Mouse (Mus musculus): ENCODE measurements around the gene Gm28729. TPM values are rescaled to one million over a fixed set of nuclear protein-coding genes. Genes with fewer than 3 reads are reported as not detected.

Gene Gm28729
- polyA plus RNA-seq (2016; fragmentation: Nextera tagmentation; extraction: Ambion mirVana) = not detected in 2 replicates

DNA sequence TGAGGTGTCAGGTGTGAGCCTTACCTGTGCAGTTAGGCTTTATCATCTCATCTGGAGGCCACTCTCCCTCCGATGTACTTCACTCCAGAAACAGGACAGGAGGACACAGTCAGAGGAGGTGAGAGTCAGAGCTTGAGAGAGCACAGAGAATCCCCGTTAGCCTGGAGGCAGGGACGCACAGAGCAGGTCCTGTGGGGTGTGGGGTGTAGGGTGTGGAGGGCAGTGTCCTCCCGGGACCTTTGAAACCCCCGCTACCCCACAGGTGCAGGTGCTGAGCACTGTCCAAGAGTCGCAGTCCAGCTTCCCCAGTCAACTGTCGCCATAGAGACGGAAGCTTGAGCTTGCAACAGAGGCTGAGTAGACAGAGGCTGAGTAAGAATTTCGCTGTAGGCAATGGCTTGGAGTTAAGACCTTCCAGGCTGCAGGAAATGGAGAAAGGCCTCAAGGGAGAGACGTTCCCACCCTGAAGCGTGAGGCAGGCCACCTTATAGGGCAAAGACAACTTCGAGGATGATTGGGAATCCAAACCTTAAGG is at the start of gene Gm28729:
Gm28729 (minus strand) TSS at position 293 of the 535 bp plus-strand sequence.
- Histone ChIP-seq H3K4me2 (replicated peaks) (no peak within 1 kb of the TSS), H3K4me3 (no peak within 1 kb of the TSS), H3K27ac (no peak within 1 kb of the TSS), H3K27me3 (replicated peaks) (no peaks in the 10 kb centered on the region), H3K9me3 (no peaks in the 10 kb centered on the region), H3K4me1 (peaks cover 11% of the 10 kb centered on the region; the same call in 1 of the 2 replicates), H3K36me3 (no peaks in the 10 kb centered on the region), H3K9ac (no peak within 1 kb of the TSS)
- 64% methylated on average over 12 of the region's 12 CpGs for WGBS
- no peak for ATAC-seq (ENCODE audit: low FRiP score, low read depth)

DNA sequence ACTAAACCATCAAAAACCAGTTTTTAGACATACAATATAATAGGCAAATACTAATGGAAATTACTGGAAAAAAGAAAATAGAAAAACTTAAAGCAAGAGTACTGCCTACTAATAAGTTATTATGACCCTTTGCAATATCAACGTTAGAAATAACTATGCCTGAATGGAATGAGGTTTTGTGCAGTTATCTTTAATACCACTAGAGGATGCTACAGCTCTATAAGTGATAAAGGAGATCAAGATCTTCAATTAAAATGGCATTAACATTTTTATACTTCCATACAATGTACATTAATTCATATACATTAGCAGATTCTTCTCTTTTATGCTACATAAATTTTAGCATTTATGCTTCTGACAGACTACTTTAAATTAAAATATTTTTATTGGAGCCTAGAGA is 48.2 kb upstream of the Gm28729 start:
- Histone ChIP-seq H3K27me3 (replicated peaks) (no peaks in the 10 kb centered on the region), H3K4me3 (no peak overlapping the region), H3K4me1 (no peaks in the 10 kb centered on the region), H3K4me2 (replicated peaks) (no peak overlapping the region), H3K9me3 (no peaks in the 10 kb centered on the region), H3K36me3 (peaks cover 13% of the 10 kb centered on the region), H3K27ac (no peak overlapping the region), H3K9ac (no peak overlapping the region)
- WGBS = 19% methylated on average over 1 of the region's 1 CpGs
- no peak for ATAC-seq (ENCODE audit: low FRiP score, low read depth)

DNA sequence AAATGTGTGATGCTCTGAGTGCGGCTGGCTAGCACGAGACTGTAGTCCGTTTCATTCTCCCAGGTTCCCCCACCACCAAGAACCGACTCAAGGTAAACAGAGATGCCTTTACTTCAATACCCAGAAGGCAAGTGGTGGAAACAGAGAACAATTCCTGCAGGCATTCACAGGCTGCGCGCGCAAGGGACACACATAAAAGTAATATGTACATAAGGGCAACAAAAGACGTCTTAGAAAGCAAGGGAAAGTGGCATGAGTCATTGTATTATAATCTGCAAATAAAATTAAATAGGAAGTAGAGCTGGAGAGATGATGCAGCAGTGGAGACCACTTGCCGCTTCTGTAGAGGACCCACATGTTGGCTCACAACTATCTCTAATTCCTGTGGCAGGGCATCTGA is 47.7 kb upstream of the Gm28729 start:
- Histone ChIP-seq H3K27ac (no peak overlapping the region), H3K27me3 (replicated peaks) (no peaks in the 10 kb centered on the region), H3K4me1 (no peaks in the 10 kb centered on the region), H3K9ac (no peak overlapping the region), H3K9me3 (no peaks in the 10 kb centered on the region), H3K4me3 (no peak overlapping the region), H3K4me2 (replicated peaks) (no peak overlapping the region), H3K36me3 (peaks cover 13% of the 10 kb centered on the region)
- no peak for ATAC-seq (ENCODE audit: low FRiP score, low read depth)
- WGBS = 89% methylated on average over 9 of the region's 9 CpGs

DNA sequence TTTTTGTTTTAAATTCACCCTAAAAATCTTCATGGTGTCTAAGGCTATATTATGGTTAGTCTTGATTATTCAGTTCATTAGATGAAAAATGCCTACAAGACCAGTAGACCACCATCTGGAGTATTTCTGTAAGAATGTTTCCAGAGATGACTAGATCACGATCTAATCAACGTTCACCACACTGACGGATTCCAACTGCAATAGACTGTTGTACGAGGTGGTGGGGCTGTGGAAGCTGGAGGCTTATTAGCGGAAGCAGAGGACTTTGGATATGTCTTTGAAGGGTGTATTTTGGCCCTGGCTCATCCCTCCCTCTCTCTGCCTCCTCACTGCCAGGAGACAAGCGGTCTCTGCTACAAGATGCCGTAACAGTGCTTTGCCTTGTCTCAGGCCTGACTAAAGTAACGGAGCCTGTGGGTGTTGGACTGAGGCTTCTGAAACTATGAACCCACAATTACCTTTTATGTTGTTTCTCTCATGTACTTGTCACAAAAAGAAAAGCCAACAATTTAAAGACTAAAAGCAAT is 41.5 kb upstream of the Gm28729 start:
- Histone ChIP-seq H3K27me3 (replicated peaks) (no peaks in the 10 kb centered on the region), H3K9ac (no peak overlapping the region), H3K27ac (no peak overlapping the region), H3K9me3 (no peaks in the 10 kb centered on the region), H3K36me3 (peaks cover 17% of the 10 kb centered on the region), H3K4me1 (no peaks in the 10 kb centered on the region), H3K4me2 (replicated peaks) (no peak overlapping the region), H3K4me3 (no peak overlapping the region)
- WGBS = 89% methylated on average over 8 of the region's 8 CpGs
- no peak for ATAC-seq (ENCODE audit: low FRiP score, low read depth)

DNA sequence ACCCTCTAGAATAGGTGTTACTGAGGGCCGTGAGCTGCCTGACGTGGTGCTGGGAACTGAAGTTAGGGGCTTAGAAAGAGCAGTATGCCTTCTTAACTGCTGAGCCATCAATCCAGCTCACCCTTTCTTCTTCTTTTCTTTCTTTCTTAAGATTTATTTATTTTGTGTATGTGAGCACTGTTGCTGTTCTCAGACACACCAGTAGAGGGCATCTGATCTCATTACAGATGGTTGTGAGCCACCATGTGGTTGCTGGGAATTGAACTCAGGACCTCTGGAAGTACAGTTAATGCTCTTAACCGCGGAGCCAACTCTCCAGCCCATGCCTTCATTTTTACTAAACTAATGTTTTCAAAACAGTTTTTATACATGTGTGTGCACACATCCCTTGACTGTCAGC is 38.4 kb upstream of the Gm28729 start:
- H3K36me3 ChIP-seq = peaks cover 25% of the 10 kb centered on the region
- H3K27me3 ChIP-seq (replicated peaks) = no peaks in the 10 kb centered on the region
- no peak overlapping the region for H3K4me3 ChIP-seq
- no peak overlapping the region for H3K4me2 ChIP-seq (replicated peaks)
- 89% methylated on average over 4 of the region's 4 CpGs for WGBS
- H3K27ac ChIP-seq = no peak overlapping the region
- H3K4me1 ChIP-seq = no peaks in the 10 kb centered on the region
- no peak for ATAC-seq (ENCODE audit: low FRiP score, low read depth)
- no peak overlapping the region for H3K9ac ChIP-seq
- no peaks in the 10 kb centered on the region for H3K9me3 ChIP-seq

DNA sequence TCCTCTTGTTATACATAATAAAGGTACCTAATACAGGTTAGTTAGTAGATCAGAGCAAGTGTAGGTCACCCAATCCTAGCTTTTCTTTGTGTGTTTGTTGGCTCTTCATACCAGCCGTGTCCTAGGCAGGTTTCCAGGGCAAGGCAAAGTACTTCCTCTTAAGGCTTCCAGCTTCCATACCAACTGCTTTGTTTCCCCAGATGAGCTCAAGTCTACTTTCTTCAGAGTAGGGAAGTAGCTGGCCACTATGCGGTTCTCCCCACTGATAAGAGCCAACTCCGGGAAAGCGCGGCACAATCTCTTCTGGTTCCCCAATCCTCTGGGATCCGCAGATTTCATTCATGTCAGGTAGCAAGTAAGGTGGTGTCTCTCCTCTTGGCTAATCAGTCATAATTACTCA is 34.1 kb upstream of the Gm28729 start:
- H3K27me3 ChIP-seq (replicated peaks) = no peaks in the 10 kb centered on the region
- no peak overlapping the region for H3K4me3 ChIP-seq
- H3K36me3 ChIP-seq = peaks cover 19% of the 10 kb centered on the region
- H3K9me3 ChIP-seq = no peaks in the 10 kb centered on the region
- H3K4me2 ChIP-seq (replicated peaks) = no peak overlapping the region
- no peaks in the 10 kb centered on the region for H3K4me1 ChIP-seq
- no peak for ATAC-seq (ENCODE audit: low FRiP score, low read depth)
- no peak overlapping the region for H3K27ac ChIP-seq
- H3K9ac ChIP-seq = no peak overlapping the region
- WGBS = 94% methylated on average over 6 of the region's 6 CpGs

DNA sequence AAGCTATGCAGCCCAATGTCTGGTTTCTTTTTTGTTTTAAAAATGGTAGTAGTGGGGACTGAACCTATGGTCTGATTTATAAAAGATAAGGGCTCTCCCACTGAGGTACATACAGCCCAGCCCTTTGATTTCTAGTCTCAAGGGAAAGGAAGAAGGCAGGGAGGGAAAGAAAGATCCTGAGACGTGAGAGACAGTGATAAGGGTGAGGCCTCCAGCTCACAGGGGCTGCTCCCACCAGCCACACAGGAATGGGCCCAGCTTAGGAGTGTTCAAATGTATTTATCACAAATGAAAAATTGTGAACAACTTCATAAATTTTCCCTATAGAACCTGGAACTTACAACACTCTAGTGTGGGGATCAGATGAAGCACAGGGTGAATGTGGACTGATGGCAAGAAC is 33.5 kb upstream of the Gm28729 start:
- no peak for ATAC-seq (ENCODE audit: low FRiP score, low read depth)
- Histone ChIP-seq H3K4me1 (no peaks in the 10 kb centered on the region), H3K27me3 (replicated peaks) (no peaks in the 10 kb centered on the region), H3K36me3 (peaks cover 19% of the 10 kb centered on the region), H3K27ac (no peak overlapping the region), H3K4me3 (no peak overlapping the region), H3K9ac (no peak overlapping the region), H3K9me3 (no peaks in the 10 kb centered on the region), H3K4me2 (replicated peaks) (no peak overlapping the region)
- WGBS = 79% methylated on average over 1 of the region's 1 CpGs

DNA sequence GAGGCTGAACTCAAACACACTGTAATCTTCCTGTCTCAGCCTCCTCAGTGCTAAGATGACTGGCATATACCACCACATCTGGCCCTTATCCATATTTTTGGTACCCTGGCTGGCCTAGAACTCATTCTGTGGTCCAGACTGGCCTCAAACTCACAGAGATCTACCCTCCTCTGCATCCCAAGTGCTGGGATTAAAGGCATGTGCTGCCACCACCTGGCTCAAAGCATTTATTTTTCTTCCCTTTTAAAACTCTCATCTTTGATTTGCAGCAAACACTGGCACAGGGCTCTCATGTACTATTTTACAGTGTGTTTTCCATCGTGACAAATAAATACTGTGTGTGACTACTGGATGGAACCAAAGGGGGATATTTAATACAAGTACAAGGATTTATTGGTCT is 29.0 kb upstream of the Gm28729 start:
- Histone ChIP-seq H3K36me3 (peaks cover 20% of the 10 kb centered on the region; the same call in 1 of the 2 replicates), H3K4me3 (no peak overlapping the region), H3K9ac (no peak overlapping the region), H3K4me2 (replicated peaks) (no peak overlapping the region), H3K27me3 (replicated peaks) (no peaks in the 10 kb centered on the region), H3K4me1 (no peaks in the 10 kb centered on the region), H3K27ac (no peak overlapping the region), H3K9me3 (no peaks in the 10 kb centered on the region)
- WGBS = 88% methylated on average over 1 of the region's 1 CpGs
- ATAC-seq (ENCODE audit: low FRiP score, low read depth) = no peak

DNA sequence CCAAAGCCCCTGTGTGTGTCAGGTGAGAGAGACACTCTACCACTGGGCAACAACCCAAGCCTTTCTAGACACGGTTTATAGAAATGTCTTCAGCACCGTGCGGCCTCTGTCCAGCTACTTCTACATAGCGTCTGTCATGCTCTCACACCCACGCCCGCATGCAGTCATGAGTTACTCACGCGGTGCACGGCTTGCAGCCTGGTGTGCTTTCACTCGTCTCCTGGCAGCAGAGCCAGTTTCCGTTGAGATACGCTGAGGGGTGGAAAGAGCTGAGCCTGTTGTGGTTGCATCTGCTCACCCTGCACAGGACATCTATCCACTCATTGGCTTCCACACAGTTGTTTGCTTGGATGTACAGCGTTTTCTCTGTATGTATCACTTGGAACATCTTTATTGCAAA is 20.3 kb upstream of the Gm28729 start:
- H3K9me3 ChIP-seq = no peaks in the 10 kb centered on the region
- no peaks in the 10 kb centered on the region for H3K27me3 ChIP-seq (replicated peaks)
- no peak overlapping the region for H3K9ac ChIP-seq
- ATAC-seq (ENCODE audit: low FRiP score, low read depth) = no peak
- H3K4me1 ChIP-seq = no peaks in the 10 kb centered on the region
- peaks cover 16% of the 10 kb centered on the region for H3K36me3 ChIP-seq
- 94% methylated on average over 13 of the region's 13 CpGs for WGBS
- no peak overlapping the region for H3K4me3 ChIP-seq
- H3K4me2 ChIP-seq (replicated peaks) = no peak overlapping the region
- no peak overlapping the region for H3K27ac ChIP-seq

DNA sequence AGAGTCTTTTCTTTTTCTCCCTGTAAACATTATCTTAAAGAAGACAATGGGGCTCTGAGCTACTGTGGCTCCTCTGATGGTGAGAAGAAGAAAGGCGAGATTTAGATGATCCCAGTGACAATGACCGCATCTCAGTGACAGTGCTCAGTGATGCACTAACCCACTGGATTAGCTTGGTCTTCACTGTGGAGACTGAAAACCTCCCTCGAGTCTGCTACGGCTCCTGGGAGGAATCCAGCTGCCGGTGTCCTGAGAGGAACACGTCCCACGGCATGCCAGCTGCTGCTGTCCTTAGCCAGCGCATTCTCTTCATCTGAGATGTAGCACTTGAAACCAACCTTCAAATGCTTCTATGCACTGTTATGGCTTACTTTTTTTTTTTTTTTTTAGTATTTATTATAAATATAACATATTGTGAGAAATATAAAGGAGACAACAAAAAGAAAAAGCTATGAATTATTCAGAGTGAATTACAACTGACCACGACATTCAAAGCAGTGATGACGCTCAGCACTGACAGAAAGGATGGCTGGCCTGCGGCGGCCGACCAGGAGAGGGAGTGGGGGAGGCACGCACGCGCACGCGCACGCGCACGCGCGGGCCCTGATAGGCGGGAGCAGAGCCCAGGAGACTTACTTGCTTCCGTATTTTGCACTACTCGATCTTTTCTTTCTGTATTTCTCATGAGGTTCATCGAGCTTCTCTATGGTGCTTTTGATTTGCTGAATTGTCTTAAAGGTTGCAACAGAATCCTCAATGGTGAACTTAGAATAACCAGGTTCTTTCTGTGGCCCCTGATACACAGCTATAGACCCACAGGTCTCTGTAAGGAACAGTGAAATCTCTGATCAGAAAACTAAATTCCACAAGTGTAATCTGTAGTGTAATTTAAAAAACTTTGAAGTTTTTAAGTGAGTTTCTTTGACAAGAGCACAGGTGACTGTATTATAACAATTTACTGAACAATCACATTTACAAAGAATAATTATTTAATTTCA is 18.9 kb upstream of the Gm28729 start:
- no peak overlapping the region for H3K27ac ChIP-seq
- WGBS = 36% methylated on average over 27 of the region's 27 CpGs
- H3K9ac ChIP-seq = no peak overlapping the region
- H3K4me1 ChIP-seq = no peaks in the 10 kb centered on the region
- H3K27me3 ChIP-seq (replicated peaks) = no peaks in the 10 kb centered on the region
- no peak overlapping the region for H3K4me3 ChIP-seq
- H3K4me2 ChIP-seq (replicated peaks) = peak overlapping the region; percentile 43
- H3K36me3 ChIP-seq = peaks cover 16% of the 10 kb centered on the region
- peak; percentile 88 for ATAC-seq (ENCODE audit: low FRiP score, low read depth)
- no peaks in the 10 kb centered on the region for H3K9me3 ChIP-seq

DNA sequence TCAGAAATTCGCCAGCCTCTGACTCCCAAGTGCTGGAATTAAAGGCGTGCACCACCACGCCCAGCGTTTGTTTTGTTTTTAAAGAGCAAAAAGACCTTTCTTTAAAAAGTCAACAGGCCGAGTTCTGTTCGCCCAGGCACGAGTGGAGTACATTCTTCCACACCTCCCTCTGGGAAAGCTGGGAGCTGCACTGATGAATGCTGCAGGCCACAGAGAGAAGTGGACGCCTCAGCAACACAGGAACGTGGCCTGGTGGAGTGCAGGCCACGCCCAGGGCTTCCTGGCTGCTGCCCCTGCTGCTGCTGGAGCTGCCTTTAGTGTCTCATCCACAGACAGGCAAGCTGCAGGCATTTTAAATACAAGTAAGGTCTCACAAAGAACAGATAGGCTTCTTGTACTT is 13.9 kb upstream of the Gm28729 start:
- Histone ChIP-seq H3K9ac (no peak overlapping the region), H3K27ac (0 out of 2 replicates have a peak overlapping the region, but pooled peaks have one; percentile 15), H3K4me3 (no peak overlapping the region), H3K4me2 (replicated peaks) (no peak overlapping the region), H3K4me1 (peaks cover 7% of the 10 kb centered on the region; the same call in 1 of the 2 replicates), H3K36me3 (peaks cover 6% of the 10 kb centered on the region; the same call in 1 of the 2 replicates), H3K9me3 (no peaks in the 10 kb centered on the region), H3K27me3 (replicated peaks) (no peaks in the 10 kb centered on the region)
- WGBS = 63% methylated on average over 10 of the region's 10 CpGs
- no peak for ATAC-seq (ENCODE audit: low FRiP score, low read depth)

DNA sequence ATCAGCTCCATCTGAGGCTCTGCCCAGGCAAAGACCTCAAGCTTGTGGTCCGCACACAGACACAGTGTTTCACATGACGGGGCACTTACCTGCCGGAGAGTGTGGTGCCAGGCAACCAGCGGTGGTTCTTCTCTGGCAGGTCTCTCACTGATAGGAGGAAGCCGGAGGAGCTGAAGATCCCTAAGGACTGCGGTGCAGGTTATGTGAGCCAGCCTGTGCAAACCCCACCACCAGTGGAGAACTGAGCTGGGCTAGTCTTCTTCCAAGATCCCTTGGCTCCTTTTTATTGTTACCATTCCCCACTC is 12.5 kb upstream of the Gm28729 start:
- no peak for ATAC-seq (ENCODE audit: low FRiP score, low read depth)
- Histone ChIP-seq H3K27ac (no peak overlapping the region), H3K9ac (no peak overlapping the region), H3K4me3 (no peak overlapping the region), H3K36me3 (peaks cover 6% of the 10 kb centered on the region; the same call in 1 of the 2 replicates), H3K4me1 (peaks cover 7% of the 10 kb centered on the region; the same call in 1 of the 2 replicates), H3K4me2 (replicated peaks) (no peak overlapping the region), H3K9me3 (no peaks in the 10 kb centered on the region), H3K27me3 (replicated peaks) (no peaks in the 10 kb centered on the region)
- 91% methylated on average over 6 of the region's 6 CpGs for WGBS
